Comparison of ENCODE assay signal across 8 mouse cellular contexts in the genomic region with DNA sequence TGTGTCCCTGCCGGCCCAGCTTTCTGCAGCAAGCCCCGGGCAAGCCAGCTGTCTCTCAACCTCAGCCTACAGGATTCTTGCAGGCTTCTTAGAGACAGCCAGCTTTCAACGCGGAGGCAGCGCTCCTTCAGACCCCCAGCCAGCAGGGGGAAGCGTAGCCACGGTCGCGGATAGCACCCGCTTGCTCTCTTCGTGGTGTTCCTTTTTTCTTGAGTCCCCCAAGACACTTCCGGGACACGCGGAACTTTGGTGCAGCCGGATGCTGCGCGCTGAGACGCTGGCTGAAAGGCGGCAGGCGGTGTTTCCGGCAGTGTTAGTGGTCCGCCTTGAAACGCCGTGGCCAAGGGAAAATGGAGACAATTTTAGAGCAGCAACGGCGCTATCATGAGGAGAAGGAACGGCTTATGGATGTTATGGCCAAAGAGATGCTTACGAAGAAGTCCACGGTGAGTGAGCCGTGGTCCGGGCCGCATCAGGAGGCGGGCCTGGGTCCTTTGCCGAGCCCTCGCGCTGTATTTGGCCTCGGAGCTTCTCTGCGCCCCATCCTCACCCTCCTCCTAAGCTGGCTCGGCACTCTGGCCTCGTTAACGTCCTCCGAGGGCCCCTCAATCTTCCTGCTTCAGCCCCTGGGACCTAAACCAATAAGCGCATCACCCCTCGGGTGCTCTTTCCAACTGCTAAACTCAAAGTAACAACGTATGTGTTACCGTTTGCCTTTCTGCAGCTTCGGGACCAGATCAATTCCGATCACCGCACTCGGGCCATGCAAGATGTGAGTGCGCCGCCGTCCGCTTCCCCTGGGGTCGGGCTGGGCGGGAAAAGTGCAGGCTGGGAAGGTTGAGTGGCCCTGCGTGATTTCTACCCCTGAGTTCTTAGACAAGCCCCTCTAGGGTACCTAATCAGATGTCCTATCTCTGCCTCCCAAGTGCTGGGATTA. TPM values are rescaled to one million over a fixed set of nuclear protein-coding genes. Genes with fewer than 3 reads are reported as not detected.
DNase-seq lines count a peak whose midpoint lies in the region; ATAC-seq lines count a peak whose summit lies in the region.

A gene (plus strand): TSS at position 232 of the 937 bp plus-strand sequence.

- peaks cover under 1% of the 10 kb centered on the region; the same call in 1 of the 2 replicates for H3K27me3 ChIP-seq in forebrain, embryonic 10.5 days (ENCODE audit: poor library complexity, severe bottlenecking)
- no peaks in the 10 kb centered on the region for H3K27me3 ChIP-seq in heart, embryonic 15.5 days
- H3K27me3 ChIP-seq in liver, embryonic 15.5 days: no peaks in the 10 kb centered on the region
- H3K27me3 ChIP-seq in neural tube, embryonic 12.5 days (replicated peaks): peaks cover 4% of the 10 kb centered on the region

- H3K4me3 ChIP-seq in forebrain, embryonic 10.5 days: peak within 1 kb of the TSS; percentile 92
- H3K4me3 ChIP-seq in heart, embryonic 15.5 days: peak within 1 kb of the TSS; percentile 84
- H3K4me3 ChIP-seq in liver, embryonic 15.5 days (replicated peaks): peak within 1 kb of the TSS; percentile 86
- H3K4me3 ChIP-seq in neural tube, embryonic 12.5 days: peak within 1 kb of the TSS; percentile 92

- H3K9ac ChIP-seq in heart, embryonic 15.5 days: peak within 1 kb of the TSS; percentile 91
- peak within 1 kb of the TSS; percentile 85 for H3K9ac ChIP-seq in liver, embryonic 15.5 days
- H3K9ac ChIP-seq in neural tube, embryonic 12.5 days: peak within 1 kb of the TSS; percentile 90

- DNase-seq in CD8-positive naive resting alpha-beta T cell, adult 2 months (ENCODE audit: low read depth in 2 of 2, low spot score in 2 of 2): peak; percentile 96 to 97
- peak; percentile 95 for DNase-seq in c-Kit-positive CD71-negative TER-119-negative erythroid progenitor cells, embryonic 14.5 days (ENCODE audit: low read depth)
- DNase-seq in forebrain, embryonic 10.5 days (ENCODE audit: extremely low spot score, low spot score): peak; percentile 97
- peak; percentile 96 for DNase-seq in kidney, postnatal 36 days
- DNase-seq in telencephalon, adult 2 months (ENCODE audit: low read depth, low spot score): peak; percentile 97

- no peaks in the 10 kb centered on the region for H3K9me3 ChIP-seq in forebrain, embryonic 10.5 days
- no peaks in the 10 kb centered on the region for H3K9me3 ChIP-seq in heart, embryonic 15.5 days (replicated peaks)
- no peaks in the 10 kb centered on the region for H3K9me3 ChIP-seq in liver, embryonic 15.5 days (replicated peaks)
- no peaks in the 10 kb centered on the region for H3K9me3 ChIP-seq in neural tube, embryonic 12.5 days

- peak within 1 kb of the TSS; percentile 89 for H3K27ac ChIP-seq in forebrain, embryonic 10.5 days
- H3K27ac ChIP-seq in heart, embryonic 15.5 days: peak within 1 kb of the TSS; percentile 66
- peak within 1 kb of the TSS; percentile 80 for H3K27ac ChIP-seq in liver, embryonic 15.5 days (replicated peaks)
- H3K27ac ChIP-seq in neural tube, embryonic 12.5 days: no peak within 1 kb of the TSS

- peaks cover 35% of the 10 kb centered on the region for H3K4me1 ChIP-seq in forebrain, embryonic 10.5 days
- H3K4me1 ChIP-seq in heart, embryonic 15.5 days (replicated peaks): peaks cover 24% of the 10 kb centered on the region
- peaks cover 55% of the 10 kb centered on the region for H3K4me1 ChIP-seq in liver, embryonic 15.5 days (replicated peaks)
- H3K4me1 ChIP-seq in neural tube, embryonic 12.5 days: peaks cover 12% of the 10 kb centered on the region

- WGBS in forebrain, embryonic 10.5 days: under 1% methylated on average over 57 of the region's 57 CpGs
- WGBS in heart, embryonic 15.5 days: under 1% methylated on average over 57 of the region's 57 CpGs
- under 1% methylated on average over 57 of the region's 57 CpGs for WGBS in liver, embryonic 15.5 days (ENCODE audit: insufficient replicate concordance)
- WGBS in neural tube, embryonic 12.5 days: under 1% methylated on average over 57 of the region's 57 CpGs

- peaks cover 42% of the 10 kb centered on the region for H3K36me3 ChIP-seq in forebrain, embryonic 10.5 days (replicated peaks)
- H3K36me3 ChIP-seq in heart, embryonic 15.5 days: peaks cover 34% of the 10 kb centered on the region
- H3K36me3 ChIP-seq in liver, embryonic 15.5 days (replicated peaks): peaks cover 42% of the 10 kb centered on the region
- H3K36me3 ChIP-seq in neural tube, embryonic 12.5 days: peaks cover 32% of the 10 kb centered on the region

- ATAC-seq in heart, embryonic 15.5 days (replicated peaks; ENCODE audit: insufficient number of reproducible peaks, insufficient read depth, low FRiP score, low read depth): peak; percentile 85
- peak; percentile 81 for ATAC-seq in liver, embryonic 15.5 days (ENCODE audit: insufficient read depth)
- ATAC-seq in neural tube, embryonic 12.5 days (ENCODE audit: low FRiP score, low read depth): peak; percentile 89

- H3K4me2 ChIP-seq in heart, embryonic 15.5 days: peak within 1 kb of the TSS; percentile 91
- H3K4me2 ChIP-seq in liver, embryonic 15.5 days: peak within 1 kb of the TSS; percentile 77
- H3K4me2 ChIP-seq in neural tube, embryonic 12.5 days (replicated peaks): peak within 1 kb of the TSS; percentile 82

RNA-seq across cellular contexts. Expression of the gene that starts here (rescaled TPM):
- 260 and 269 TPM in 2 replicates for polyA plus RNA-seq in forebrain, embryonic 10.5 days (2016; fragmentation: Nextera tagmentation; extraction: Ambion mirVana)
- 73.6 and 86.5 TPM in 2 replicates for polyA plus RNA-seq in heart, embryonic 15.5 days (2015; fragmentation: Nextera tagmentation; extraction: Ambion mirVana)
- polyA plus RNA-seq in liver, embryonic 15.5 days (2015; fragmentation: Nextera tagmentation; extraction: Ambion mirVana): 53.9 and 58.2 TPM in 2 replicates
- 157 and 162 TPM in 2 replicates for polyA plus RNA-seq in neural tube, embryonic 12.5 days (2016; fragmentation: Nextera tagmentation; extraction: Ambion mirVana)
